In the genomic region with DNA sequence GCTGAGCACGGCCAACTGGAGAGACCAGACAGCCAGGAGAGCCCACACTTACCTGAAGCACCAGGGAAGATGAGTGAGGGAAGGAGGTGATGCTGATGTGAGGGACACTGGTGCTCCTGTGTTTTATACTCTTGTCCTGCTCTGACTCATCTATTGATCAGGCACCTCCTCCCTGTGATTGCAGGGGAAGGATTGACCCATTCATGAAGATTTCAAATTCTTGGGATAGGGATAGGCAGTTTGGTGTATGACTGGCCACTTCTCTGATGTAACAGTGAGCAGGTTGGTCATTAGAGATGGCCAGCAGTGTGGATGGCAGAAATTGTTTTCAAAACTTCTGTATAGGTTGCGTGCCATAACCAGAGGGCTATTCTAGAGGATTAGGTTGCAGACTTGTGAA, we compare ENCODE assay signal across 10 mouse cellular contexts. TPM values are rescaled to one million over a fixed set of nuclear protein-coding genes. Genes with fewer than 3 reads are reported as not detected.
DNase-seq lines count a peak whose midpoint lies in the region; ATAC-seq and TF ChIP-seq lines count a peak whose summit lies in the region.
"Had no signal": no experiment of that assay in that cellular context is flagged by ENCODE, and none has a peak within 500 bp of the region (broad histone marks: within the 10 kb centered on the region; RNA-seq: fewer than 3 reads in every experiment).

A gene (minus strand): TSS at position 101 of the 400 bp plus-strand sequence.

- H3K27ac ChIP-seq in heart, embryonic 12.5 days (ENCODE audit: poor library complexity, severe bottlenecking): no peak within 1 kb of the TSS
- no peak within 1 kb of the TSS for H3K27ac ChIP-seq in neural tube, embryonic 11.5 days (ENCODE audit: low read depth, low read length)
- no peak within 1 kb of the TSS; the same call in 1 of the 2 replicates for H3K27ac ChIP-seq in limb, embryonic 14.5 days (replicated peaks; ENCODE audit: low read depth, low read length)

- H3K9ac ChIP-seq in heart, embryonic 12.5 days: no peak within 1 kb of the TSS
- H3K9ac ChIP-seq in neural tube, embryonic 11.5 days (ENCODE audit: low read length): no peak within 1 kb of the TSS
- H3K9ac ChIP-seq in limb, embryonic 14.5 days (ENCODE audit: low read depth, low read length, severe bottlenecking): no peak within 1 kb of the TSS

- no peak for ATAC-seq in heart, embryonic 12.5 days (ENCODE audit: insufficient number of reproducible peaks, low FRiP score)
- ATAC-seq in neural tube, embryonic 11.5 days (ENCODE audit: insufficient read depth, low FRiP score, low TSS enrichment): no peak
- no peak for ATAC-seq in limb, embryonic 14.5 days (ENCODE audit: low FRiP score, low read depth)

- 76% methylated on average over 2 of the region's 2 CpGs for WGBS in heart, embryonic 12.5 days
- 87% methylated on average over 2 of the region's 2 CpGs for WGBS in neural tube, embryonic 11.5 days
- 89% methylated on average over 2 of the region's 2 CpGs for WGBS in limb, embryonic 14.5 days

- H3K36me3 ChIP-seq in heart, embryonic 12.5 days: no peaks in the 10 kb centered on the region
- H3K36me3 ChIP-seq in neural tube, embryonic 11.5 days (ENCODE audit: control insufficient read depth, insufficient read depth, low read length): no peaks in the 10 kb centered on the region
- H3K36me3 ChIP-seq in limb, embryonic 14.5 days (ENCODE audit: control insufficient read depth, insufficient read depth, low read length): no peaks in the 10 kb centered on the region

- H3K27me3 ChIP-seq in heart, embryonic 12.5 days (replicated peaks): peaks cover 26% of the 10 kb centered on the region
- peaks cover 19% of the 10 kb centered on the region for H3K27me3 ChIP-seq in neural tube, embryonic 11.5 days (ENCODE audit: control insufficient read depth, insufficient read depth, low read length)
- H3K27me3 ChIP-seq in limb, embryonic 14.5 days (ENCODE audit: control insufficient read depth, insufficient read depth, low read length): peaks cover 20% of the 10 kb centered on the region; the same call in 1 of the 2 replicates

- H3K9me3 ChIP-seq in heart, embryonic 12.5 days (replicated peaks): no peaks in the 10 kb centered on the region
- H3K9me3 ChIP-seq in neural tube, embryonic 11.5 days (ENCODE audit: control insufficient read depth, low read length): no peaks in the 10 kb centered on the region
- no peaks in the 10 kb centered on the region for H3K9me3 ChIP-seq in limb, embryonic 14.5 days (ENCODE audit: control insufficient read depth, low read length)

- no peak for DNase-seq in heart, postnatal 4 days
- no peak for DNase-seq in neural tube, embryonic 11.5 days (ENCODE audit: low spot score)
- no peak for DNase-seq in neural tube, embryonic 10.5 days (ENCODE audit: extremely low spot score, low spot score)
- DNase-seq in limb, embryonic 14.5 days (ENCODE audit: low spot score): no peak
- no peak for DNase-seq in cerebellum, postnatal 36 days
- no peak for DNase-seq in left cerebral cortex, postnatal 4 days
- DNase-seq in urinary bladder, postnatal 36 days (ENCODE audit: low spot score in 2 of 2): no peak
- DNase-seq: right cerebral cortex, postnatal 4 days had no signal

- no peaks in the 10 kb centered on the region for H3K4me1 ChIP-seq in heart, embryonic 12.5 days (replicated peaks)
- no peaks in the 10 kb centered on the region for H3K4me1 ChIP-seq in neural tube, embryonic 11.5 days (ENCODE audit: control insufficient read depth, insufficient read depth, low read length)
- no peaks in the 10 kb centered on the region; the same call in 1 of the 2 replicates for H3K4me1 ChIP-seq in limb, embryonic 14.5 days (ENCODE audit: control insufficient read depth, insufficient read depth, low read length)

- H3K4me3 ChIP-seq in heart, embryonic 12.5 days: peak within 1 kb of the TSS; percentile 90
- peak within 1 kb of the TSS; percentile 68 for H3K4me3 ChIP-seq in neural tube, embryonic 11.5 days (ENCODE audit: low read depth, low read length)
- peak within 1 kb of the TSS; percentile 73 for H3K4me3 ChIP-seq in limb, embryonic 14.5 days (replicated peaks; ENCODE audit: low read length)

- H3K4me2 ChIP-seq in heart, embryonic 12.5 days: peak within 1 kb of the TSS; percentile 98
- H3K4me2 ChIP-seq in neural tube, embryonic 11.5 days (ENCODE audit: low read depth): peak within 1 kb of the TSS; percentile 94; the same call in 1 of the 2 replicates
- peak within 1 kb of the TSS; percentile 90 for H3K4me2 ChIP-seq in limb, embryonic 14.5 days (replicated peaks; ENCODE audit: low read depth, low read length, severe bottlenecking)

- TF ChIP-seq POLR2A in limb, embryonic 14.5 days (IDR thresholded peaks at IDR 0.05; ENCODE audit: borderline replicate concordance, extremely low read depth, insufficient read depth, insufficient read length): no peak

- intact Hi-C loops in left cerebral cortex, postnatal 4 days (cut with DNase I): no loop called here

RNA-seq across cellular contexts. Expression of the gene that starts here (rescaled TPM):
- polyA plus RNA-seq in heart, embryonic 12.5 days (2016; fragmentation: Nextera tagmentation; extraction: Ambion mirVana): 0.86 and 1.1 TPM in 2 replicates
- under 1 TPM in 1 of 2 experiments, not detected in 1; 0.19 TPM for total RNA-seq in heart, postnatal 4 days (2021)
- polyA plus RNA-seq in neural tube, embryonic 11.5 days (2014; fragmentation: Nextera tagmentation; extraction: Ambion mirVana): 0.97 and 1.6 TPM in 2 replicates
- polyA plus RNA-seq in limb, embryonic 14.5 days (2012; rRNA removed): 9.0 and 9.7 TPM in 2 replicates
- 10.3 and 14.0 TPM in 2 replicates for polyA plus RNA-seq in limb, embryonic 14.5 days (2014; fragmentation: Nextera tagmentation; extraction: Ambion mirVana)
- total RNA-seq in left cerebral cortex, postnatal 4 days (2021): 1 to 10 TPM; 6.4 to 6.5 TPM
- total RNA-seq: megakaryocyte, adult 5-6 weeks had no signal

Comparison
In these comparisons a context has a peak if more than half of its experiments do, and no peak if none do; other contexts are left out.
1. RNA of the gene that starts here (total RNA-seq): 6.4 to 6.5 TPM in left cerebral cortex, postnatal 4 days; 0.19 TPM in heart, postnatal 4 days; every median in the first group is over 4 times any median in the second.
2. Peak in every context shown above with its lines, with median percentiles within 50 percentile points of each other: H3K4me2 ChIP-seq and H3K4me3 ChIP-seq.